Mouse (Mus musculus) adrenal gland, adult 10 weeks (tissue): ENCODE results near the gene Zfp942. TPM values are rescaled to one million over a fixed set of nuclear protein-coding genes. Genes with fewer than 3 reads are reported as not detected.

ENCODE experiments used
- polyA plus RNA-seq: library from polyadenylated mRNA; stranded (reverse); fragments of 350-450 nt; fragmentation: Illumina TruSeq; extraction: RNeasy Lipid Tissue Mini Kit (QIAGEN cat#74804); gene quantifications from one replicate; pipeline ENCODE4 v1.2.3, GENCODE M21; 2014; ENCODE audit warnings: low read depth, low replicate concordance

Zfp942 gene
- 70.2 TPM for polyA plus RNA-seq

DNA sequence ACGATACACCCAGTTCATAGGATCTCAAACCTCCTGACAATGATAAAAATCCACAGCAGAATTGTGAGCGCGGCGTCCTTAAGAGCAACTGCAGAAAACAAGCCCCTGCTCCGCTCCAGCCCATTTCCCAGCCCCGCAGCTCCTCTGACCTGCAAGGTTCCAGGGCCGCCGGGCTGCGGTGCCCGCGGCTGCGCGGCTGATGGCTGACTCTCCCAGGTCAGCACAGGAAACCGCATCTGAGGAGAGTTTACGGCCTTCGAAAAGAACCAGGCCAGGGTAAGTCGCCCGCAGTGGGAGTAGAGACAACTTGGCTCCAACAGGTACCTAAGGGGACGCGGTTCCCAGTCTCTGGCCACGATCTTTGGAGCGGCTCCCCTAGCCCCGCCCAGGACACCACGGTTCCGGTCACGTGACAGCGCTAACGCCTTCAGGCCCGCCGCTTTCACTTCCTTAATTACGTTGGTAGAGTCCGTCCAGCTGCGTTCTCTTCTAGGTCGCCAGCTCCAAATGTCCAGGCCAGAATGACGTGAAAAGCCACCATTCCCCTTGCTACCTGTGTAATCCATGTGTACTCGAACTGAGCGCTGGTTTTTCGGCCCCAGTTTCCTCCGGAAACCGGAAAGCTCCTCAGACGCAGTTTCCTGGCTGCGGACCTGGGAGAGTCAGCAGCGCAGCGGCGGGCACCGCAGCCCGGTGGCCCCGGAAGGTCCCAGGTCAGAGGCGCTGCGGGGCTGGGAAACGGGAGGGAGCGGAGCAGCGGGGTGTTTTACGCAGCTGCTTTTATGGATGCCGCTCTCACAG is at the start of gene Zfp942, which contains the start of gene Zfp943:
Gene Zfp942 (minus strand): TSS at position 358 of the 801 bp plus-strand sequence.
Gene Zfp943 (plus strand): TSS at position 446 of the 801 bp plus-strand sequence.

DNA sequence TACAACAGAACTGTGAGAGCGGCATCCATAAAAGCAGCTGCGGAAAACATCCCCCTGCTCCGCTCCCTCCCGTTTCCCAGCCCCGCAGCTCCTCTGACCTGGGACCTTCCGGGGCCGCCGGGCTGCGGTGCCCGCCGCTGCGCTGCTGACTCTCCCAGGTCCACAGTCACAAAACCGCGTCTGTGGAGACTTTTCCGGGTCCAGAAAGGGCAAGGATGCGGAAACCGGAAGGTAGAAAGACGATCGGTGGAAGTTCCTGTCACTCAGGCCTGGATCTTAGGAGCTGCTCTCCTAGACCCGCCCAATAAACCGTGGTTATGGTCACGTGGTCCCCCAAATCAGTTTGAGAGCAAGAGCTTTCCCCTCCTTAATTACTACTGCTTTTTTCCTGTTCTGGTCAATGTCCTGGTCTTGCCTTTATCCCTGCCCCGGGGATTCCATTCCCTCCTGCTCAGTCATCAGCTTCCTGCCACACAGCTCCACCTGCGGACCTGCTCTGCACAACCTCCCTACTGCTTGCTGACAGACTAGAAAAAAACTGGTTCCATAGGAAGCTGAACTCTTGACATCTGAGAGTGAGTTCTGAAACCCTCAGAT is 52.7 kb downstream of the Zfp942 start, which contains the start of gene Zfp995:
Gene Zfp995 (minus strand): TSS at position 471 of the 597 bp plus-strand sequence.

Other genes with a start within 250 kb of the Zfp942 start
- gene Zfp229, start 231.7 kb downstream of the Zfp942 start, polyA plus RNA-seq, result 30.1 TPM
- gene Zfp820, start 116.7 kb downstream of the Zfp942 start, polyA plus RNA-seq, result 10.3 TPM
- gene Zfp995, start 52.5 kb downstream of the Zfp942 start, polyA plus RNA-seq, result 12.0 TPM
- 75.6 TPM for gene Zfp943, start 88 bp upstream of the Zfp942 start, polyA plus RNA-seq
- 5.8 TPM for gene Zfp947, start 203.7 kb upstream of the Zfp942 start, polyA plus RNA-seq